Mouse (Mus musculus) intestine, embryonic 16.5 days (tissue): ENCODE results near the gene Drd1. TPM values are rescaled to one million over a fixed set of nuclear protein-coding genes. Genes with fewer than 3 reads are reported as not detected.

Experiments used
- ATAC-seq: fragments of 200-750 bp; cut with Nextera tagmentation; 2 replicates; pipeline ENCODE4 v1.8.0; 2017; ENCODE audit warnings: moderate TSS enrichment, moderate library complexity
- H3K27ac ChIP-seq: fragments of 300-500 bp; sonication (generic); 2 replicates; pipeline ENCODE4 v1.5.1; 2014; ENCODE audit warnings: mild to moderate bottlenecking, low read length
- H3K27me3 ChIP-seq: fragments of 300-500 bp; sonication (generic); replicated peaks from 2 replicates; pipeline ENCODE4 v1.6.1; 2014; ENCODE audit warnings: low read length, control low read depth, mixed read lengths; ENCODE audit not compliant: control insufficient read depth, insufficient read depth
- H3K36me3 ChIP-seq: fragments of 300-500 bp; sonication (generic); 2 replicates; pipeline ENCODE4 v1.6.1; 2014; ENCODE audit warnings: low read length, control low read depth; ENCODE audit not compliant: control insufficient read depth, insufficient read depth
- H3K4me1 ChIP-seq: fragments of 300-500 bp; sonication (generic); 2 replicates; pipeline ENCODE4 v1.6.1; 2014; ENCODE audit warnings: low read length, control low read depth, mixed read lengths; ENCODE audit not compliant: control insufficient read depth, insufficient read depth
- H3K4me2 ChIP-seq: fragments of 300-500 bp; sonication (generic); 2 replicates; pipeline ENCODE4 v1.6.1; 2014; ENCODE audit warnings: low read depth, low read length, control low read depth
- H3K4me3 ChIP-seq: fragments of 300-500 bp; sonication (generic); 2 replicates; pipeline ENCODE4 v1.5.1; 2014; ENCODE audit warnings: mild to moderate bottlenecking, low read length
- H3K9ac ChIP-seq: fragments of 300-500 bp; sonication (generic); 2 replicates; pipeline ENCODE4 v1.6.1; 2014; ENCODE audit warnings: low read depth, low read length
- H3K9me3 ChIP-seq: fragments of 300-500 bp; sonication (generic); 2 replicates; pipeline ENCODE4 v1.6.1; 2016; ENCODE audit warnings: low read length, control low read depth; ENCODE audit not compliant: control insufficient read depth
- WGBS: fragments of 180-500 bp; shearing (Covaris S2); extraction: QIAGEN DNeasy Blood & Tissue Kit; methylation state at CpG from one replicate; pipeline ENCODE4 v1.1.7; 2014; 5-methylcytosine and 5-hydroxymethylcytosine counted together
- polyA plus RNA-seq: library from polyadenylated mRNA; unstranded; fragments of >200 nt; fragmentation: Nextera tagmentation; extraction: Ambion mirVana; gene quantifications from 2 replicates; pipeline ENCODE4 v1.2.1, GENCODE M21; 2015

Drd1 gene
- polyA plus RNA-seq, 1 experiment from 2014 or later: 0.15 TPM

DNA sequence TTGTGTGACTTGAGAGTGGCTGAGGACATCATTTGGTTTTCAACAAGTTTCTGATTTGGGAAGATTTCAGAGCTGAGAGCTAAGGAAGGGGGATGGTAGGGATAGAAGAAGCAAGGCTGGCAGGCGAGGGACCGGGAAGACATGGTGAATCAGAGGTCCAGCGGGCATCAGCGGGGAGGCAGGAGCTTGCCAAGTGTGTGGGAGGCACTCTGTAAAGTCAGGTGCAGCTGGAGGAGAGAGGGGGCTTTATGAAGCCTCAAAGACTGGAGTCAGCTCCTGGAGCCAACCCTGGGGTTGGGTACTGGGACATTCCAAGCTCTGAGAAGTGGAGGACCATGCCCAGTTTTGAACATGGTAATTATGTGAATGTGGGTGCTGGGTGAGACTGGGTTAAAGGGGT is 38.8 kb upstream of the Drd1 start:
- Histone ChIP-seq H3K4me1 (no peaks in the 10 kb centered on the region), H3K9me3 (no peaks in the 10 kb centered on the region), H3K27me3 (no peaks in the 10 kb centered on the region), H3K36me3 (peaks cover 10% of the 10 kb centered on the region), H3K4me3 (no peak overlapping the region), H3K4me2 (no peak overlapping the region), H3K27ac (no peak overlapping the region), H3K9ac (no peak overlapping the region)
- no peak for ATAC-seq
- 87% methylated on average over 4 of the region's 4 CpGs for WGBS

DNA sequence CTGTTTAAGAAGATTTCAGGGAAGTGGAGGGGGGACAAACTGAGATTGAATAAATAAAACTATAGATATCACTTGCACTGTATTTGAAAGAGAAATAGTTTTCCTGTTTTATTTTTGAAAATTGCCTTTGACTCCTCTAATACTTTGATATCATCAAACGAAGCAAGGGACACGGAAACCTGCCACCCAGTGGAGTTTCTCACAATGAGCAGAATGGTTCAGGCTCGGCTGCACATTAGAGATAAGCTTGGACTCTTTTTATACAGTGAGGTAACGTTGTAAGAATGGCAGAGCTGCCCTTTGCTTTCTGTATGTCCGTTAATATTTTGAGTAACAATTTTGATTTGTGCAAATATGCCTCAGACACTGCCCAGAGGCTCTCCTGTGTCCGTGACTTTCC is 36.2 kb upstream of the Drd1 start:
- 86% methylated on average over 6 of the region's 6 CpGs for WGBS

DNA sequence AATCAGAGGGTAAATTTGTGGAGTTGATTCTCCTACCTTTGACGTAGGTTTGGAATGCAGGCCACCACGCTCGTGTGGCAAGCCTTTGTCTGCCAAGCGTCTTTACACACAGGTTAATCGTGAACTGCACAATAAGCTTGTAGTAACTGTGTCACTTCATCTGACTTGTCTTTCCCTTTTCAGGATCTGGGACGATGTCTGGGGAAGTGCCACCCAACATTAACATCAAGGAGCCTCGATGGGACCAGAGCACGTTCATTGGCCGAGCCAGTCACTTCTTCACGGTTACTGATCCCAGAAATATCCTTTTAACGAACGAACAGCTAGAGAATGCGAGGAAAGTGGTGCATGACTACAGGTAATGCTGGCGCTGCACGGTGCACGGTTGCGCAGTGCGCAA is 29.8 kb upstream of the Drd1 start:
- 91% methylated on average over 18 of the region's 18 CpGs for WGBS
- Histone ChIP-seq H3K27ac (no peak overlapping the region), H3K4me3 (no peak overlapping the region), H3K9ac (no peak overlapping the region), H3K27me3 (no peaks in the 10 kb centered on the region), H3K4me2 (no peak overlapping the region), H3K9me3 (no peaks in the 10 kb centered on the region), H3K4me1 (peaks cover 10% of the 10 kb centered on the region), H3K36me3 (peaks cover 9% of the 10 kb centered on the region; the same call in 1 of the 2 replicates)
- no peak for ATAC-seq

More for the DNA sequence above, 36.2 kb upstream of the Drd1 start:
- Histone ChIP-seq H3K9me3 (no peaks in the 10 kb centered on the region), H3K36me3 (peaks cover 14% of the 10 kb centered on the region), H3K4me3 (no peak overlapping the region), H3K4me1 (no peaks in the 10 kb centered on the region), H3K4me2 (no peak overlapping the region), H3K27me3 (no peaks in the 10 kb centered on the region), H3K9ac (no peak overlapping the region), H3K27ac (no peak overlapping the region)
- no peak for ATAC-seq

DNA sequence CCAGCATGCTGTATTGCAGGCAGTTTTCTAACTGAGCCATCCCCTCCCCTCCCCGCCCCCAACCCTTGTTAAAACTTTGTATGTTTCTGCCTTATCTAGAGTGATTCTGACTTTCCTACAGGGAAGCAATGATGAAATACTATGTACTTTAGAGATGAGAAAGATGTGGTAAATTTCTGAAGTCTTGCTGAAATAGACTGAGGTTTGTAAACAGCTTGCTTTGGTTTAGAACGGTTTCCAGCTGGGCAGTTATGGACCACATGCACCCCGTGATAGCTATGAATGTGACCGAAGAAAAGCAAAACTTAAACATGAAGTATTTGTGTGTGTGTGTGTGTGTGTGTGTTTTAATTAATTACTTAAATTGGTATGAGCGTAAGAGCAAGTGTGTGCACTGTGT is 29.3 kb upstream of the Drd1 start:
- H3K4me3 ChIP-seq: no peak overlapping the region
- no peak for ATAC-seq
- 80% methylated on average over 5 of the region's 5 CpGs for WGBS
- H3K27me3 ChIP-seq: no peaks in the 10 kb centered on the region
- H3K36me3 ChIP-seq: peaks cover 9% of the 10 kb centered on the region; the same call in 1 of the 2 replicates
- H3K4me1 ChIP-seq: peaks cover 13% of the 10 kb centered on the region
- no peaks in the 10 kb centered on the region for H3K9me3 ChIP-seq
- no peak overlapping the region for H3K27ac ChIP-seq
- H3K9ac ChIP-seq: no peak overlapping the region
- no peak overlapping the region for H3K4me2 ChIP-seq

DNA sequence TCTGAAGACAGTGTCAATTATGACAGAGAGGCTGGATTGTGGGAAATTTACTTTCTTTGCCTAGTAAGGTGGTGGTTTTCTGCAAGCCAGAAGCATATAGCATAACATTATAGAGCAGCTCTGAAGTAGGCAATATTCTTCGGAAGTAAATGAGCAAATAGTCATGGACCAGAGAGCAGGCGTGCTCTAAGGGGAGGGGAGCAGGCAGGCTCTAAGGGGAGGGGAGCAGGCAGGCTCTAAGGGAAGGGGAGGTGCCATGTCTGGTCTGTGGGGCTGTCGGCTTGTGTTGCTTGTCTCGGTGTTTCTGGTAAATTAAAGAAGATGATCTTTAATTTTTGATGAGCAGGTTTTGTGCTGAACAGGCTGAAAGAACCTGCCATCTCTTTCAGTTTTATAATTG is 28.7 kb upstream of the Drd1 start:
- no peaks in the 10 kb centered on the region for H3K9me3 ChIP-seq
- peaks cover 18% of the 10 kb centered on the region for H3K4me1 ChIP-seq
- 60% methylated on average over 4 of the region's 4 CpGs for WGBS
- H3K4me3 ChIP-seq: no peak overlapping the region
- H3K27ac ChIP-seq: no peak overlapping the region
- H3K27me3 ChIP-seq: no peaks in the 10 kb centered on the region
- ATAC-seq: no peak
- peaks cover 4% of the 10 kb centered on the region; the same call in 1 of the 2 replicates for H3K36me3 ChIP-seq
- H3K4me2 ChIP-seq: no peak overlapping the region
- no peak overlapping the region for H3K9ac ChIP-seq

DNA sequence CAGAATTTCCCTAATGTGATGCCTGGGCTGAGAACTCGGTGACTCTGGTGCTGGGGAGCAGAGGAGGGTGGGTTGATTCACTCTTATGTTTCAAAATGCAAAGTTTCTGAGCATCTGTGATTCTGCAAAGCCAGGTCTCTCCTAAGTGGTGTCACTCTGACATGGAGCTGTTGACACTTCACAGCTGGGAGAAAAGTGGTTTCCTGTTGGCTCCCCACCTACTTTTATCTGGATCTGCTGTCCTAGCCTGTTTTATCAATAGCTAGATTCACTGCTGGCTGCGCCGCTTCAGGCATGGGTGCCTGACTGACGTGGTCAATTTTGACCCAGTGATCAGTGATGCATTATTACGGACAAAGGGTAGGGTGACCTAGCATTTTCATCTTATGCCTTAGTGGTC is 27.4 kb upstream of the Drd1 start:
- Histone ChIP-seq H3K9me3 (no peaks in the 10 kb centered on the region), H3K36me3 (0 out of 2 replicates have a peak, but pooled peaks cover 2% of the 10 kb centered on the region), H3K27ac (no peak overlapping the region), H3K4me2 (no peak overlapping the region), H3K4me1 (peaks cover 27% of the 10 kb centered on the region), H3K9ac (no peak overlapping the region), H3K27me3 (no peaks in the 10 kb centered on the region), H3K4me3 (no peak overlapping the region)
- 65% methylated on average over 5 of the region's 5 CpGs for WGBS
- no peak for ATAC-seq

DNA sequence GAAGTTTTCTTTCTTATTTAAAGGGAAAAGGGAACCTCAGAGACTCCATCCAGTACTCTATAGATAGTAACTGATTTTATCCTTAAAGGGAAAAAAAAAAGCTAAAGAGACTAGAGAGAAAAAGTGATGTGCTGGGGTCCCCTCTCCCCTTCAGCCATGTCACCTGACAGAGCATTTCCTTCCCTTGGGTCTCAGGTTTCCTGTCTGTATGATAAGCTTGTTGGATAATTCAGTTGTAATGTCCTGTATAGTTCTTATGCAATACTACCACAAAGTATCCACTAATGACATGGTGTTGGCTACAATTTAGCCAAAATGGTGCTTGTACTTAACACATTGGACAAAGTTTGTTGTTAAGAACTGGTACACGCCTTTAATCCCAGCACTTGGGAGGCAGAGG is 25.3 kb upstream of the Drd1 start:
- H3K27me3 ChIP-seq: no peaks in the 10 kb centered on the region
- H3K4me3 ChIP-seq: no peak overlapping the region
- 78% methylated on average over 1 of the region's 1 CpGs for WGBS
- no peaks in the 10 kb centered on the region for H3K36me3 ChIP-seq
- peaks cover 32% of the 10 kb centered on the region for H3K4me1 ChIP-seq
- H3K9ac ChIP-seq: no peak overlapping the region
- H3K9me3 ChIP-seq: no peaks in the 10 kb centered on the region
- no peak overlapping the region for H3K27ac ChIP-seq
- no peak overlapping the region for H3K4me2 ChIP-seq
- no peak for ATAC-seq

DNA sequence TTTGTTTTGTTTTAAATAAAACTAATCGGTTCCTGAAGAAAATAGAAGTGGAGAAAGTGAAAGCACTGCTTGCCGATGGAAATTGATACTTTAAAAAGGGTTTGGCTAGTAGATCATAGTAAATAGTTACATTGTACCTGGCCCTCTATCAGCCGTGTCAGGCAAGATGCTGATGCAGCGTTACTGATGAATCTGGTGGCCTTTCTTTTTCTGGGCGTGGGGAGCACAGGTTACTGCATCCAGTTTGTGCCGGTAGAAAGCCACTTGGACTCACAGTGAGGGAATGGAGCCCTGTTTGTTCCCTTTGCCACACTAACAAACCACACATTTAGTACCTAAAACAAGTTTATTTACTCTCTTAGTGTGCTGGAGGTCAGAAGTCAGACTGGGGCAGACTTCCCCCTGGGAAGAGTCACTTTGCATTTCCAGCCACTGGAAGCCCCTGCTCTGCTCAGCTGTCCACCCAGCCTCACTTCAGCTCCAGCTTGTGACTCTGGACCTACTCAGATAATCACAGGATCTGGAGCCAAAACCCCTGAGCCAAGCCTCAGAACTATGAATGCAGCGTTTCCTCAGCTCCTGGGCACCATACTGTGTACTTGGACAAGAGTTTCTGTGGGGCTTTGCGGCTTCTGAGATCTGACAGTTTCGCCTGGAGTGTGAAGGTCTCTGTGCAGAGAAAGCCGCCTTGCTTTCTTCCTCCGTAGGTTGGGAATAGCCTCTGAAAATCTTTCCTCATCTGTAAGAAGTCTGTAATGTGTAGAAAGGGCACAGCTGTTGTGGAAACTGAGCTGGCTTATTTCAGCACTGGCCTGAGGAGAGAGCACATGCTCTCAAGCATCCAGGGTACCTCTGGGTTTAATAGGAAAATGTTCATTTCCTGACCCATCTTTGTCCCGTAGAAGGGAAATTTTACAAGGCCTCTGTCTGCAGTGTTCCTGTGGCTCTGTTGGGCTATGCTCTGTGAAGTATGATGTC is 24.6 kb upstream of the Drd1 start:
- no peak overlapping the region for H3K4me2 ChIP-seq
- no peaks in the 10 kb centered on the region for H3K9me3 ChIP-seq
- no peaks in the 10 kb centered on the region for H3K27me3 ChIP-seq
- H3K4me1 ChIP-seq: peaks cover 32% of the 10 kb centered on the region
- ATAC-seq: no peak
- 59% methylated on average over 12 of the region's 12 CpGs for WGBS
- H3K4me3 ChIP-seq: no peak overlapping the region
- H3K9ac ChIP-seq: no peak overlapping the region
- peak overlapping the region; percentile 3; the same call in 1 of the 2 replicates for H3K27ac ChIP-seq
- no peaks in the 10 kb centered on the region for H3K36me3 ChIP-seq

DNA sequence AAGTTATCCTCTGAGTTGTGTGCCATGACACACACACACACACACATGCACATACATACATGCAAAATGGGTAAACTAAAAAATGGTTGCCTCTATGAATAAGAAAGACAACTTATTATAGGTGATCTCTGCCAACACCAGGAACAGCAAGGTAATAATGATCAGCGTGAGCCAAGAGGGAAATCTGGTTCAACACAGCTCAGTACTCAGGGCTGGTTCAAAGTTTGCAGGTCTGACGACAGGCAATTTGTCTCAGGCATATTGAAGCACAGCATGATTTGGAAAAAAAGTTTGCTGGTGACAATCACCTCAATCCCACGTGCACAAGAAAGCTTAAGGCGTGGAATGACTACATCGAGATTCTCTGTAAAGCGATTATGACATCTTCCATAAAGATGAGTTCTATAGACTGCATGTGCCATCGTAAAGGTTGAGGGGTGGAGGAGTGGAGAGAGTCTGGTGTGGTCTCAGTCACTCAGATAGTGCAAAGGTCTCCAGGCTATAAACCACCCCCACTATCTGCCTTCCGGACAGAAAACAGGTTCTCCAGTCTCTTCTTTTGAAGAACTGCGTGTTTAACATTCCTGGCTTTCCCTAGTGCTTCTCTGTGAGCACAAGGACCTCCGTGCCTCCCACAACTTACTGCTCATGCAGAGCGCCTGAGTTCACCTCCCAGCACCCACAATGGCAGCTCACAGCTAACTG is 22.1 kb upstream of the Drd1 start:
- Histone ChIP-seq H3K4me1 (peaks cover 36% of the 10 kb centered on the region), H3K27ac (0 out of 2 replicates have a peak overlapping the region, but pooled peaks have one; percentile 4), H3K36me3 (0 out of 2 replicates have a peak, but pooled peaks cover 2% of the 10 kb centered on the region), H3K9ac (no peak overlapping the region), H3K9me3 (no peaks in the 10 kb centered on the region), H3K27me3 (no peaks in the 10 kb centered on the region), H3K4me2 (no peak overlapping the region), H3K4me3 (no peak overlapping the region)
- peak; percentile 76 for ATAC-seq
- WGBS: 37% methylated on average over 11 of the region's 11 CpGs
